Comparison of ENCODE assay signal across 9 mouse cellular contexts in genomic region chr9:32033937-32034336, GRCm38 (mm10).
A peak's percentile ranks its signal among the peaks of the same experiment; 100 is the strongest.
DNase-seq lines count a peak whose midpoint lies in the region; ATAC-seq lines count a peak whose summit lies in the region.
"Had no signal": no experiment of that assay in that cellular context is flagged by ENCODE, and none has a peak within 500 bp of the region (broad histone marks: within the 10 kb centered on the region; RNA-seq: fewer than 3 reads in every experiment).

No protein-coding gene starts in this region.

- no peaks in the 10 kb centered on the region for H3K27me3 ChIP-seq in intestine, embryonic 15.5 days (replicated peaks)
- H3K27me3 ChIP-seq in intestine, embryonic 16.5 days (replicated peaks; ENCODE audit: control insufficient read depth, insufficient read depth, low read length): no peaks in the 10 kb centered on the region
- 0 out of 2 replicates have a peak, but pooled peaks cover 15% of the 10 kb centered on the region for H3K27me3 ChIP-seq in embryonic facial prominence, embryonic 10.5 days (replicated peaks; ENCODE audit: low read depth, poor library complexity, severe bottlenecking)
- H3K27me3 ChIP-seq in hindbrain, embryonic 14.5 days (ENCODE audit: control insufficient read depth, insufficient read depth, low read length): no peaks in the 10 kb centered on the region
- no peaks in the 10 kb centered on the region for H3K27me3 ChIP-seq in neural tube, embryonic 11.5 days (ENCODE audit: control insufficient read depth, insufficient read depth, low read length)

- no peak overlapping the region for H3K27ac ChIP-seq in intestine, embryonic 15.5 days
- no peak overlapping the region for H3K27ac ChIP-seq in intestine, embryonic 16.5 days (ENCODE audit: low read length)
- no peak overlapping the region for H3K27ac ChIP-seq in embryonic facial prominence, embryonic 10.5 days (replicated peaks)
- H3K27ac ChIP-seq in hindbrain, embryonic 14.5 days: no peak overlapping the region
- H3K27ac ChIP-seq in neural tube, embryonic 11.5 days (ENCODE audit: low read depth, low read length): no peak overlapping the region

- H3K36me3 ChIP-seq in intestine, embryonic 15.5 days: no peaks in the 10 kb centered on the region
- H3K36me3 ChIP-seq in intestine, embryonic 16.5 days (ENCODE audit: control insufficient read depth, insufficient read depth, low read length): no peaks in the 10 kb centered on the region
- no peaks in the 10 kb centered on the region for H3K36me3 ChIP-seq in embryonic facial prominence, embryonic 10.5 days (replicated peaks)
- H3K36me3 ChIP-seq in hindbrain, embryonic 14.5 days (replicated peaks; ENCODE audit: control insufficient read depth, insufficient read depth): no peaks in the 10 kb centered on the region
- no peaks in the 10 kb centered on the region for H3K36me3 ChIP-seq in neural tube, embryonic 11.5 days (ENCODE audit: control insufficient read depth, insufficient read depth, low read length)

- H3K9me3 ChIP-seq in intestine, embryonic 15.5 days: no peaks in the 10 kb centered on the region
- no peaks in the 10 kb centered on the region for H3K9me3 ChIP-seq in intestine, embryonic 16.5 days (ENCODE audit: control insufficient read depth, low read length)
- no peaks in the 10 kb centered on the region for H3K9me3 ChIP-seq in embryonic facial prominence, embryonic 10.5 days
- H3K9me3 ChIP-seq in hindbrain, embryonic 14.5 days (ENCODE audit: control insufficient read depth, low read length): no peaks in the 10 kb centered on the region
- H3K9me3 ChIP-seq in neural tube, embryonic 11.5 days (ENCODE audit: control insufficient read depth, low read length): no peaks in the 10 kb centered on the region

- DNase-seq in embryonic facial prominence, embryonic 10.5 days (ENCODE audit: low spot score): peak; percentile 30
- DNase-seq in hindbrain, embryonic 14.5 days (ENCODE audit: low spot score): no peak
- DNase-seq in neural tube, embryonic 11.5 days (ENCODE audit: low spot score): no peak
- DNase-seq in layer of hippocampus, adult 8-10 months (ENCODE audit: low spot score in 2 of 2): no peak
- DNase-seq: kidney, postnatal 36 days had no signal

- H3K4me1 ChIP-seq in intestine, embryonic 15.5 days (replicated peaks): peaks cover 12% of the 10 kb centered on the region
- H3K4me1 ChIP-seq in intestine, embryonic 16.5 days (ENCODE audit: control insufficient read depth, insufficient read depth, low read length): peaks cover 20% of the 10 kb centered on the region
- H3K4me1 ChIP-seq in embryonic facial prominence, embryonic 10.5 days: peaks cover 41% of the 10 kb centered on the region
- H3K4me1 ChIP-seq in hindbrain, embryonic 14.5 days (replicated peaks; ENCODE audit: control insufficient read depth, insufficient read depth, low read length): peaks cover 24% of the 10 kb centered on the region
- H3K4me1 ChIP-seq in neural tube, embryonic 11.5 days (ENCODE audit: control insufficient read depth, insufficient read depth, low read length): peaks cover 18% of the 10 kb centered on the region

- H3K4me2 ChIP-seq in intestine, embryonic 15.5 days (replicated peaks): peak overlapping the region; percentile 87
- H3K4me2 ChIP-seq in intestine, embryonic 16.5 days (ENCODE audit: low read depth, low read length): no peak overlapping the region
- peak overlapping the region; percentile 77 for H3K4me2 ChIP-seq in hindbrain, embryonic 14.5 days (replicated peaks)
- H3K4me2 ChIP-seq in neural tube, embryonic 11.5 days (ENCODE audit: low read depth): peak overlapping the region; percentile 71

- H3K4me3 ChIP-seq in intestine, embryonic 15.5 days (replicated peaks): no peak overlapping the region
- H3K4me3 ChIP-seq in intestine, embryonic 16.5 days (ENCODE audit: low read length): no peak overlapping the region
- H3K4me3 ChIP-seq in embryonic facial prominence, embryonic 10.5 days: peak overlapping the region; percentile 91
- peak overlapping the region; percentile 86 for H3K4me3 ChIP-seq in hindbrain, embryonic 14.5 days (replicated peaks; ENCODE audit: low read length)
- H3K4me3 ChIP-seq in neural tube, embryonic 11.5 days (ENCODE audit: low read depth, low read length): peak overlapping the region; percentile 82; the same call in 1 of the 2 replicates

- 21% methylated on average over 6 of the region's 6 CpGs for WGBS in intestine, embryonic 15.5 days
- WGBS in intestine, embryonic 16.5 days: 17% methylated on average over 6 of the region's 6 CpGs
- 24% methylated on average over 6 of the region's 6 CpGs for WGBS in embryonic facial prominence, embryonic 10.5 days
- 24% methylated on average over 6 of the region's 6 CpGs for WGBS in hindbrain, embryonic 14.5 days
- WGBS in neural tube, embryonic 11.5 days: 20% methylated on average over 6 of the region's 6 CpGs

- H3K9ac ChIP-seq in intestine, embryonic 15.5 days: no peak overlapping the region
- no peak overlapping the region for H3K9ac ChIP-seq in intestine, embryonic 16.5 days (ENCODE audit: low read depth, low read length)
- H3K9ac ChIP-seq in hindbrain, embryonic 14.5 days: peak overlapping the region; percentile 96
- H3K9ac ChIP-seq in neural tube, embryonic 11.5 days (ENCODE audit: low read length): peak overlapping the region; percentile 7; the same call in 1 of the 2 replicates

- no peak for ATAC-seq in intestine, embryonic 15.5 days
- no peak for ATAC-seq in intestine, embryonic 16.5 days
- no peak for ATAC-seq in hindbrain, embryonic 14.5 days (ENCODE audit: low FRiP score)
- no peak for ATAC-seq in neural tube, embryonic 11.5 days (ENCODE audit: insufficient read depth, low FRiP score, low TSS enrichment)
- no peak for ATAC-seq in megakaryocyte-erythroid progenitor cell, adult 5-6 weeks (replicated peaks; ENCODE audit: low FRiP score, low TSS enrichment, poor library complexity, severe bottlenecking)
- ATAC-seq in CD4-positive, CD25-positive, alpha-beta regulatory T cell, adult 4 months: no peak

Comparison
In these comparisons a context has a peak if more than half of its experiments do, and no peak if none do; other contexts are left out.
1. H3K4me3 ChIP-seq: peak in embryonic facial prominence, embryonic 10.5 days (single experiment), hindbrain, embryonic 14.5 days (single experiment) and neural tube, embryonic 11.5 days (single experiment); none in intestine, embryonic 15.5 days (single experiment) and intestine, embryonic 16.5 days (single experiment).
2. H3K9ac ChIP-seq: peak in hindbrain, embryonic 14.5 days (single experiment) and neural tube, embryonic 11.5 days (single experiment); none in intestine, embryonic 15.5 days (single experiment) and intestine, embryonic 16.5 days (single experiment).